Mouse (Mus musculus) testis, adult 2 months (tissue): ENCODE measurements at regions not wholly inside any gene's neighbourhood (a gene's known extent, or its start where the extent isn't known, plus 50 kb on each side); places are given as distances from the start of the nearest gene placed in this dataset.

Experiments
- CTCF ChIP-seq: fragments of 200-500 bp; IDR thresholded peaks from 2 replicates; pipeline ENCODE4 v1.5.1; 2012; ENCODE audit warnings: low read depth, mild to moderate bottlenecking, inconsistent platforms, low read length, moderate library complexity; ENCODE audit not compliant: control insufficient read depth, insufficient read depth, insufficient replicate concordance
- POLR2A ChIP-seq: fragments of 200-500 bp; IDR thresholded peaks from 2 replicates; pipeline ENCODE4 v1.6.1; 2012; ENCODE audit warnings: low read depth, mild to moderate bottlenecking, inconsistent platforms, low read length, moderate library complexity; ENCODE audit not compliant: control insufficient read depth

DNA sequence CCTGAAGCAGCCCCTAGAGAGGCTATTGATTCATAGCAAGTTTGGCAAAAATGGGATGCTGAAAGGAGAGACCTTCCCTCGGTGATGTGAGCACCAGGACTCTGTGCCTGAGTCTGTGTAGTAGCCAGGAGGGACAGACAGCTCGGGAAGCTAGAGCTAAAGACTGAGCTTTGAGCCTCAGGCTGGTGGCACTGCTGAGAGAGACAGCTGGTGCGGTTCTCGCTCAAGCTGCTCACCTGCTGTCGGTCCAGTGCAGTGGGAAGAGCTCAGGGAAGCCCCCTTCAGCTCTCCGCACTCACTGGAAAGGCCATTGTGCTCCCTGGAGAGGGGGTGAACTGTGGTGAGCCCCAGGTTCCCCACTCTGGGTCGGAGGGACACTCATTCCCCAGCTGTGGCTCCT, 60.4 kb upstream of the Ankrd1 start:
- no peak for TF ChIP-seq CTCF
- TF ChIP-seq POLR2A, result no peak
